Mouse (Mus musculus) heart, embryonic 12.5 days (tissue): ENCODE data around the gene Nr1i2. TPM values are rescaled to one million over a fixed set of nuclear protein-coding genes. Genes with fewer than 3 reads are reported as not detected.
A peak's percentile ranks its signal among the peaks of the same experiment; 100 is the strongest.
"Not testable (repeated sequence)": the region's sequence is repeated elsewhere in the genome, so short reads cannot be mapped to it uniquely, and the experiment has no call there.

Source experiments
- ATAC-seq: fragments of 200-750 bp; cut with Nextera tagmentation; 2 replicates; pipeline ENCODE4 v1.8.0; 2017; ENCODE audit warnings: moderate TSS enrichment, moderate library complexity; ENCODE audit not compliant: insufficient number of reproducible peaks, low FRiP score
- H3K27ac ChIP-seq: fragments of 300-500 bp; sonication (generic); 2 replicates; pipeline ENCODE4 v1.5.1; 2016; ENCODE audit warnings: mild to moderate bottlenecking, moderate library complexity; ENCODE audit not compliant: poor library complexity, severe bottlenecking
- H3K27me3 ChIP-seq: fragments of 300-500 bp; sonication (generic); replicated peaks from 2 replicates; pipeline ENCODE4 v1.6.1; 2016; ENCODE audit warnings: mild to moderate bottlenecking, moderate library complexity
- H3K36me3 ChIP-seq: fragments of 300-500 bp; sonication (generic); 2 replicates; pipeline ENCODE4 v1.6.1; 2016; ENCODE audit warnings: mild to moderate bottlenecking, moderate library complexity
- H3K4me1 ChIP-seq: fragments of 300-500 bp; sonication (generic); replicated peaks from 2 replicates; pipeline ENCODE4 v1.6.1; 2016; ENCODE audit warnings: mild to moderate bottlenecking
- H3K4me2 ChIP-seq: fragments of 300-500 bp; sonication (generic); 2 replicates; pipeline ENCODE4 v1.6.1; 2016; ENCODE audit warnings: mild to moderate bottlenecking, moderate library complexity
- H3K4me3 ChIP-seq: fragments of 300-500 bp; sonication (generic); 2 replicates; pipeline ENCODE4 v1.5.1; 2016; ENCODE audit warnings: mild to moderate bottlenecking
- H3K9ac ChIP-seq: fragments of 300-500 bp; sonication (generic); 2 replicates; pipeline ENCODE4 v1.6.1; 2016; ENCODE audit warnings: mild to moderate bottlenecking, moderate library complexity
- H3K9me3 ChIP-seq: fragments of 300-500 bp; sonication (generic); replicated peaks from 2 replicates; pipeline ENCODE4 v1.6.1; 2016; ENCODE audit warnings: mild to moderate bottlenecking, moderate library complexity
- WGBS: fragments of 180-500 bp; shearing (Covaris S2); methylation state at CpG from one replicate; pipeline ENCODE4 v1.1.7; 2016; 5-methylcytosine and 5-hydroxymethylcytosine counted together
- polyA plus RNA-seq: library from polyadenylated mRNA; unstranded; fragments of >200 nt; fragmentation: Nextera tagmentation; extraction: Ambion mirVana; gene quantifications from 2 replicates; pipeline ENCODE4 v1.2.1, GENCODE M21; 2016

Nr1i2 gene
- polyA plus RNA-seq = not detected in 2 replicates

DNA sequence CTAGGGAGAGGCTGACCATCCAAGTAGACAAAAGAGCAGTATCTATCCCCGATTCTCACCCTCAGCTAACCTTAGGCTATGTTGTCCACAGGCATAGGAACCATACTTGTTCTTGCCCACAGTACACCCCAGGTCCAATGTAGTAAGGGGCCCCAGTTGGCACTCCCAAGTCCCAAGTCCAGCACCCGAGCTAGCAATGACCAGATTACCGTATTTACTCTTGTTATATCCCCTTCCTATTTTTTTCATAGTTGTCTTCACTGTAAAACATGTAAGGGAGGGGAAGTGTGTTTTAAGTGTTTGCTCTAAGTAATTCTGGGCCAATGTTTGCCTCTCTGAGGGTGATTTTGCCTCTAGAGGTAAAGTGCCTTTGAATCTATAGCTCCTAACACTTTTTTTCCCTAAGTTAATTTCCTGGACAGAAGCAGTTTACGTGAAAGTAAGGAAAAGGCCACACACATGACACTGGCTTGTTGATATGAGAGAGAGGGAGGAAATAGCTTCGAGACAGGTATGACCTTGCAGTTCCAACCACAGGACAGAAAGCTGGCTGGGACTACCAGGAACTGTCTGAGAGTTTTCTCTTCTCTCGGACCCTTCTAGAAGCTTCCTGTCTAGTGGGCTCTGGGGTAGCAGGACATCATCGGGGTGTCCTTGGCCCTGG, at the start of gene Nr1i2:
Gene Nr1i2 (minus strand): TSS at position 140 of the 664 bp plus-strand sequence.
- Histone ChIP-seq H3K4me2 (no peak within 1 kb of the TSS), H3K9me3 (no peaks in the 10 kb centered on the region), H3K36me3 (no peaks in the 10 kb centered on the region), H3K27me3 (no peaks in the 10 kb centered on the region), H3K27ac (no peak within 1 kb of the TSS), H3K4me1 (no peaks in the 10 kb centered on the region), H3K9ac (no peak within 1 kb of the TSS), H3K4me3 (no peak within 1 kb of the TSS)
- no peak for ATAC-seq
- 57% methylated on average over 7 of the region's 7 CpGs for WGBS

GRCm38 (mm10) chr16:38341396-38342324, 47.0 kb upstream of the Nr1i2 start, which contains the start of gene Maats1:
TSS of gene Maats1 (minus strand) at chr16:38342143.
- peak within 1 kb of the TSS; percentile 42 for H3K9ac ChIP-seq
- peak within 1 kb of the TSS; percentile 76 for H3K4me2 ChIP-seq
- peaks cover 10% of the 10 kb centered on the region for H3K4me1 ChIP-seq
- 0 out of 2 replicates have a peak, but pooled peaks cover 7% of the 10 kb centered on the region for H3K9me3 ChIP-seq
- WGBS = 13% methylated on average over 30 of the region's 30 CpGs
- peak; percentile 83 for ATAC-seq
- H3K36me3 ChIP-seq = no peaks in the 10 kb centered on the region
- no peak within 1 kb of the TSS for H3K27ac ChIP-seq
- peak within 1 kb of the TSS; percentile 34 for H3K4me3 ChIP-seq
- no peaks in the 10 kb centered on the region for H3K27me3 ChIP-seq

DNA sequence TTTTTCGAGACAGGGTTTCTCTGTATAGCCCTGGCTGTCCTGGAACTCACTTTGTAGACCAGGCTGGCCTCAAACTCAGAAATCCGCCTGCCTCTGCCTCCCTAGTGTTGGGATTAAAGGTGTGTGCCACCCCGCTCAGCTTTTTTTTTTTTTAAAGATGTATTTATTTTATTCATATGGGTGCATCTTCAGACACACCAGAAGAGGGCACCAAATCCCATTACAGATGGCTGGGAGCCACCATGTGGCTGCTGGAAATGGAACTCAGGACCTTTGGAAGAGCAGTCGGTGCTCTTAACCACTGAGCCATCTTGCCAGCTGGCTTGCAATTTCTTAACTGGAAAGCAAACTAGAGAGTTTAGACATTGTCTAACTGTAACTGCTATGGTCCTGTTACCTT, 43.5 kb upstream of the Nr1i2 start:
- H3K9me3 ChIP-seq, ATAC-seq, H3K9ac ChIP-seq, H3K27me3 ChIP-seq, H3K27ac ChIP-seq, H3K36me3 ChIP-seq, H3K4me2 ChIP-seq, H3K4me1 ChIP-seq, H3K4me3 ChIP-seq: not testable (repeated sequence)
- 82% methylated on average over 4 of the region's 4 CpGs for WGBS

DNA sequence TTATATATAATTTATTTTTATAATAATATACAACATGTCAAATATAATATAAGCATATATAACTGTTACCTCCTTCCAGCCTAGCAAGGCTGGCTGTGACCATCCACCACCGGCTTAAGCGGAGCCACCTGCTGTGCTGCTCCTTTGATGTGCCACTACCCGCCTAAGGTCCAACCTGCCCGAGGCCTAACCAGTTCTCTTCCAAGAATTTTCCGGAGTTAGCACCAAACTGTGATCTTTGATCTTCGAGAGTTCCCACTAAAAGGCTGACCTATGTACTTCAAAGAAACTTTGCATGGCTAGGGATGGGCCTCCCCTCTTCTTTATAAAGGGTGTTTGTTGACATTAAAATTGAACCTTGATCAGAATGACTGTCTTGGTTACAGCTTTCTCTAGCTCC, 39.8 kb upstream of the Nr1i2 start:
- Histone ChIP-seq H3K36me3 (no peaks in the 10 kb centered on the region), H3K4me1 (no peaks in the 10 kb centered on the region), H3K9ac (no peak overlapping the region), H3K27ac (no peak overlapping the region), H3K4me3 (no peak overlapping the region), H3K27me3 (no peaks in the 10 kb centered on the region), H3K9me3 (peaks cover under 1% of the 10 kb centered on the region; the same call in 1 of the 2 replicates), H3K4me2 (no peak overlapping the region)
- 38% methylated on average over 6 of the region's 6 CpGs for WGBS
- ATAC-seq = no peak

- Histone ChIP-seq H3K4me1 (no peaks in the 10 kb centered on the region), H3K9me3 (peaks cover 3% of the 10 kb centered on the region; the same call in 1 of the 2 replicates), H3K4me3 (no peak overlapping the region), H3K27me3 (no peaks in the 10 kb centered on the region), H3K27ac (no peak overlapping the region), H3K9ac (no peak overlapping the region), H3K4me2 (no peak overlapping the region), H3K36me3 (no peaks in the 10 kb centered on the region)
- ATAC-seq = no peak
- 84% methylated on average over 3 of the region's 3 CpGs for WGBS
Observed at GRCm38 (mm10) chr16:38329340-38329739, 34.7 kb upstream of the Nr1i2 start.

DNA sequence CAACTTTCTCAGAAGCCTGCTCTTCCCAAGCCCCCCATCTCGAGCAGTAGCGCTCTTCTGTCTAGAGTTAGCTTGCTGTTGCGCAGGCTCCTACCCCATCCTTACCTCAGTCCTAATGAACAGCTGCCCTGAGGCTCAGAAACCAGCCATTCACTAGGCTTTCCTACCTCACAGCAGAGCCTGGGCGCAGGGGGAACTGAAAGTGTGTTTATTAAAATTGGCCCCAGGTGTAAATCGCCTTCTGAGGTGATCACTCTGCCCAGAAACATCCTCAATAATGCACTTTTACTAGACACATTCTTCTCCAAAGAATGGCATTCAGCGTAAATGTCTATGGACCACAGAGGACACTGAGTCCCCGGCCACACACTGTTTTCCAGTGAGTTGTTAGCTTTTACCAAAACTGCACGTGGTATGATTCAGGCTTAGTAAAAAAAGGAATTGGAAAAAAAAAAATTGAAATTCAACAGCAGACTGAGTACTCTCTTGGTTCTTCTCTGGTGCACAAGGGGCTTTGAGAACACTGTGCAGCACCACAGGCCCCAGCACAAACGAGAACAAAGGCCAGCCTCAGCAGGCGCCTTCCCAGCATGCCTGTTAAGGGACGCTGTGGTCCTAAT, 32.3 kb upstream of the Nr1i2 start:
- no peak for ATAC-seq
- H3K4me1 ChIP-seq = no peaks in the 10 kb centered on the region
- H3K36me3 ChIP-seq = no peaks in the 10 kb centered on the region
- H3K4me3 ChIP-seq = no peak overlapping the region
- H3K9me3 ChIP-seq = peaks cover 3% of the 10 kb centered on the region; the same call in 1 of the 2 replicates
- 81% methylated on average over 11 of the region's 11 CpGs for WGBS
- no peak overlapping the region for H3K27ac ChIP-seq
- H3K9ac ChIP-seq = no peak overlapping the region
- no peaks in the 10 kb centered on the region for H3K27me3 ChIP-seq
- H3K4me2 ChIP-seq = no peak overlapping the region

GRCm38 (mm10) chr16:38324311-38324710, 29.7 kb upstream of the Nr1i2 start:
- Histone ChIP-seq H3K4me3 (no peak overlapping the region), H3K27me3 (no peaks in the 10 kb centered on the region), H3K9ac (no peak overlapping the region), H3K36me3 (no peaks in the 10 kb centered on the region), H3K4me1 (no peaks in the 10 kb centered on the region), H3K9me3 (peaks cover 1% of the 10 kb centered on the region; the same call in 1 of the 2 replicates), H3K4me2 (no peak overlapping the region), H3K27ac (no peak overlapping the region)
- WGBS = 86% methylated on average over 15 of the region's 15 CpGs
- ATAC-seq = no peak

GRCm38 (mm10) chr16:38321452-38321935, 26.9 kb upstream of the Nr1i2 start:
- Histone ChIP-seq H3K4me2 (peak overlapping the region; percentile 58), H3K9me3 (no peaks in the 10 kb centered on the region), H3K9ac (no peak overlapping the region), H3K27ac (no peak overlapping the region), H3K36me3 (no peaks in the 10 kb centered on the region), H3K27me3 (no peaks in the 10 kb centered on the region), H3K4me3 (peak overlapping the region; percentile 27), H3K4me1 (no peaks in the 10 kb centered on the region)
- ATAC-seq = no peak
- 38% methylated on average over 16 of the region's 17 CpGs for WGBS

- H3K9me3 ChIP-seq = peaks cover 3% of the 10 kb centered on the region; the same call in 1 of the 2 replicates
- H3K9ac ChIP-seq = no peak overlapping the region
- H3K36me3 ChIP-seq = no peaks in the 10 kb centered on the region
- H3K4me3 ChIP-seq = no peak overlapping the region
- H3K4me2 ChIP-seq = no peak overlapping the region
- no peak for ATAC-seq
- no peak overlapping the region for H3K27ac ChIP-seq
- 86% methylated on average over 4 of the region's 4 CpGs for WGBS
- no peaks in the 10 kb centered on the region for H3K27me3 ChIP-seq
- H3K4me1 ChIP-seq = no peaks in the 10 kb centered on the region
Observed at GRCm38 (mm10) chr16:38319087-38319486, 24.5 kb upstream of the Nr1i2 start.

DNA sequence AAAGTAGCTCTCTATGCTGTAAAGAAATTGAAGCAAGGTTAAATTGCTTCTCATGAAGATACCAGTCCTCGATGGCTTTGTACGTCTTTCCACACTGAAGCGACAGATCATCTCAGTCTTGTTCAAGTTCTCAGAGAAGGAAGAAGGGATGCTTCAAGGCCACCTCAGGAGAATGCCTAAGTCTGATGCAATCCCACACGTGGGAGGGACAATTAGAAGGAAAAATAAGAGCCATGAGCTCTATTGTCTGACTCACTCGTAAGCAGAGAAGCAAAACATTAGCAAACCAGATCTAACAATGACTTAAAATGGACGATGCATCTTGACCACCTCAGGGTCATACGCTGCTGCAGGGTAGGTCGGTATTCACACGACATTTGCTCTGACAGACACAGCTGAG, 23.9 kb upstream of the Nr1i2 start:
- H3K9ac ChIP-seq = no peak overlapping the region
- no peak overlapping the region for H3K27ac ChIP-seq
- H3K4me3 ChIP-seq = no peak overlapping the region
- H3K36me3 ChIP-seq = no peaks in the 10 kb centered on the region
- peaks cover 3% of the 10 kb centered on the region; the same call in 1 of the 2 replicates for H3K9me3 ChIP-seq
- no peaks in the 10 kb centered on the region for H3K27me3 ChIP-seq
- 72% methylated on average over 9 of the region's 9 CpGs for WGBS
- no peaks in the 10 kb centered on the region for H3K4me1 ChIP-seq
- H3K4me2 ChIP-seq = no peak overlapping the region
- no peak for ATAC-seq

DNA sequence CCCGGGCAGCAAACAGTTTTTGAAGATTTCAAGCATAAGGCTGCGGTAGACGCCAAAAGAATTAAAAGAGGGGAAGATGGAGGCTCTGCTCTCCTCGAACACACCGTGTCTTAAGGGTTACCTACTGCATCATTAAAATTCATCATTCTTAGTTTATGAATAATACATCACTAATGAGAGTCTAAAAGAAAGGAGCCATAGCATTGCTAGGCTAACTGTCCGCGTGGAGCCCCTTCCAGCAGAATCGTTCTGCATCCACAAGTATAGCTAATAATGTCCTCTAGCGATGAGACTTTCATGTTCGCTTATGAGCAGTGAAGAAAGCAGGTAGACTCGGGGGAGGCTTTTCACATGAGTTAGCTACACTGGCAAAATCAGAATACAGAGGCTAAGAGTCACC, 13.6 kb upstream of the Nr1i2 start:
- no peak overlapping the region for H3K4me3 ChIP-seq
- H3K4me2 ChIP-seq = no peak overlapping the region
- no peaks in the 10 kb centered on the region for H3K36me3 ChIP-seq
- 0 out of 2 replicates have a peak, but pooled peaks cover 6% of the 10 kb centered on the region for H3K27me3 ChIP-seq
- 87% methylated on average over 11 of the region's 11 CpGs for WGBS
- ATAC-seq = no peak
- no peaks in the 10 kb centered on the region for H3K9me3 ChIP-seq
- H3K27ac ChIP-seq = no peak overlapping the region
- H3K4me1 ChIP-seq = 0 out of 2 replicates have a peak, but pooled peaks cover 5% of the 10 kb centered on the region
- H3K9ac ChIP-seq = no peak overlapping the region
